Mouse (Mus musculus) layer of hippocampus, adult 9-11 months (tissue): Measurements from ENCODE around the gene Psip1.
"Not testable (repeated sequence)": the region's sequence is repeated elsewhere in the genome, so short reads cannot be mapped to it uniquely, and the experiment has no call there.

ENCODE experiments used
- DNase-seq: peaks from one replicate; pipeline ENCODE4 v3.0.0; 2022

The Psip1 gene

GRCm38 (mm10) chr4:83486117-83486901 is at the start of gene Psip1:
TSS of gene Psip1 (minus strand) at chr4:83486459.
- peak; percentile 88 for DNase-seq

DNA sequence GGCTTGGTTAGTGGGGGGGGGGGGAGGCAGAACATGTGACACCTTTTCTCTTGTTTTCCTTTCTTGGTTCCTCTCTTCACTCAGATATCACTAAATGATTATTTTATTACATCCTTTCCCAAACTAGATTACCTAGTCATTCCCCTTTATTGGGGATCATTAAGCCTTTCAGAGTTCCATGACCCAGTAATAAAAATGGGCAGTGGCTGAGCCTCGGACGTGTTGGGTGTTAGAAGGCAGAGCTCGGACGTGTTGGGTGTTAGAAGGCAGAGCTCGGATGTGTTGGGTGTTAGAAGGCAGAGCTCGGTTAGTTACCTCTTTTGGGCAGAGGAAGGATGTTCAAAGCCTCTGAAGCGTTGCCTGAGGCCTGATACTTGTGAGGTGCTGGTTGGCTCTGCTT is 47.8 kb upstream of the Psip1 start:
- no peak for DNase-seq

DNA sequence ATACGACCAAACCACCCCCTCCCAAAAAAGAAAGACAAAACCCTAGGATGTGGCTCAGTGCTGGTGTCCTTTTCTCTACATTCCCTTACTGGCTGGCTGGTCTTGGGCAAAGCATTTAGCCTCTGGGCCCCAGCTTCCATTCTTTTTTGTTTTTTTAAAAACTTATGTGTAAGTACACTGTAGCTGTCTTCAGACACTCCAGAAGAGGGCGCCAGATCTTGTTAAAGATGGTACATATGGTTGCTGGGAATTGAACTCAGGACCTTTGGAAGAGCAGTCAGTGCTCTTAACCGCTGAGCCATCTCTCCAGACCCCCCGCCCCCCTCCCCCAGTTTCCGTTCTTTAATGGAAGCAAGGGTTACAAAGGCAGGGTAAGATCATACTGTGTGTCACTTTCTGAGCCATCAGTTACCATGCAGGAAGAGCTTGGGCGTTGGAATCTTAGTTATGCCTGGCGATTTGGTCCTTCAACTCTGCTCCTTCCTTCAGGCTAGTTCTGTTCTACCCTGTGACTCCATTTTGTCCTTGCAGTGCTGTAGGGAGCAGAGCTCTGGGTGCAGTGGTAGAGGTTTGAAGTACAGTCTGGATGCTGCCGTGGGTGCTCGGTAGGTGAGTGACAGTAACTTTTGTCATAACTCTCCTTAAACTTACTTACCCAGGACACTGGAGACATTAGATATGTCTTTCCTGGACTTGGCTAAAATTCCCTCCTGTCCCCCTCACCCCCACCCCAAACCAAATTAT is 47.1 kb upstream of the Psip1 start:
- DNase-seq = no peak

DNA sequence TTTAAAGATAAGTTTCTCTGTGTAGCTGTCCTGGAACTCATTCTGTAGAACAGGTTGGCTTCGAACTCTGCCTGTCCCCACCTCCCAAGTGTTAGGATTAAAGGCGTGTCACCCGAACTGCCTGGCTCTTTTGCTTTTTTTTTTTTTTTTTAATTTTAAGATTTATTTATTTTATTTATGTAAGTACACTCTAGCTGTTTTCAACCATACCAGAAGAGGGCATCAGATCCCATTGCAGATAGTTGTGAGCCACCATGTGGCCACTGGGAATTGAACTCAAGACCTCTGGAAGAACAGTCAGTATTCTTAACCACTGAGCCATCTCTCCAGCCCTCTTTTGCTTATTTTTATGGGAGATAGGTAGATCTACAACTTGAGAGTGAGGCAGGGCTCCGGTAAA is 43.8 kb upstream of the Psip1 start:
- DNase-seq = not testable (repeated sequence)

DNA sequence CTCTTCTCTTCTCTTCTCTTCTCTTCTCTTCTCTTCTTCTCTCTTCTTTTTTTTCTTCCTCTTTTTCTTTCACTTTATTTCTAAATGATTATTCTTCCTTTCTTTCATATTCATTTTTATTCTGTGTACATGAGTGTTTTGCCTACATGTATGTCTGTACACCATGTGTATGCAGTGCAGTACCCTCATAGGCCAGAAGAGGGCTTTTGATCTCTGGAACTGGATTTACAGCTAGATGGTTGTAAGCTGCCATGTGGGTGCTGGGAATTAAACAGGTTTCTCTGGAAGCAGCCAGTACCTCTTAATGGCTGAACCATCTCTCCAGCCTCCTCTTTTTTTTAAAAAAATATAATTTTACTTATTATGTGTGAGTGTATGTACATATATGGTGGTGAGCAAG is 41.7 kb upstream of the Psip1 start:
- no peak for DNase-seq

- DNase-seq = no peak
These were observed 40.7 kb upstream of the Psip1 start for GRCm38 (mm10) chr4:83526988-83527334.

- no peak for DNase-seq
These were observed 40.2 kb upstream of the Psip1 start for GRCm38 (mm10) chr4:83526270-83526987.

- no peak for DNase-seq
These were observed 39.4 kb upstream of the Psip1 start for GRCm38 (mm10) chr4:83525690-83526055.

- peak; percentile 94 for DNase-seq
These were observed 38.8 kb upstream of the Psip1 start, which contains the start of gene Ccdc171 for GRCm38 (mm10) chr4:83524843-83525689. TSS of gene Ccdc171 (plus strand) at chr4:83525545.

GRCm38 (mm10) chr4:83524456-83524842 is 38.2 kb upstream of the Psip1 start:
- no peak for DNase-seq

- no peak for DNase-seq
These were observed 35.8 kb upstream of the Psip1 start for GRCm38 (mm10) chr4:83522066-83522465.

GRCm38 (mm10) chr4:83520308-83520707 is 34.0 kb upstream of the Psip1 start:
- DNase-seq = no peak

- no peak for DNase-seq
These were observed 33.5 kb upstream of the Psip1 start for GRCm38 (mm10) chr4:83519807-83520206.

- DNase-seq = no peak
These were observed 32.9 kb upstream of the Psip1 start for GRCm38 (mm10) chr4:83519148-83519547.

- DNase-seq = not testable (repeated sequence)
These were observed 29.9 kb upstream of the Psip1 start for GRCm38 (mm10) chr4:83516144-83516543.

DNA sequence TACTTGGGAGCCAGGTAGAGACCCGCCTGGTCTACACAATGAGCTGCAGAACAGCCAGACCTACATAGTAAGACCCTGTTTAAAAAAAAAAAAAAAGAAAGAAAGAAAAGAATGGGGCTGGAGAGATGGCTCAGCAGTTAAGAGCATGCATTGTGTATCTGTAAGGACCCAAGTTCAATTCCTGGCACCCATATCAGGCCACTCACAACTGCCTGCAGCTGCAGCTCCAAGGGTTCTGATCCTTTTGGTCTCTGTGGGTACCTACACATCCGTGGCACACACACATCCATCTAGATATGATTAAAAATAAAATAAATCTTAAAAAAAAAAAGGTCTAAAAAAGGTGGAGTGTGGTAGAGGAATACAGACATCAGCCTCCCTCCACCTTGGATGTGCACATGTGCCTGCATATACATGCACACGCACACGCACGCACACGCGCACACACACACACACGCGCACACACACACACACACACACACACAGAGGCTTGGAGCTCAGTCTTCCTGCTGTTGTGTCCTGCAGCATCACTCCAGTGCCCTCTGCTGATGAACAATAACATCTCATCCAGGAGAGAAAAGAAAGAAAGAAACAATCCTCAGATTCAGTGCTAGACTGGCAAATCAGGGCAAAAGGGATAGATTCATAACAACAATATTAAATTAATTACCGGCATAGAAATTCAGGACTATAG is 28.9 kb upstream of the Psip1 start:
- DNase-seq = peak; percentile 32

DNA sequence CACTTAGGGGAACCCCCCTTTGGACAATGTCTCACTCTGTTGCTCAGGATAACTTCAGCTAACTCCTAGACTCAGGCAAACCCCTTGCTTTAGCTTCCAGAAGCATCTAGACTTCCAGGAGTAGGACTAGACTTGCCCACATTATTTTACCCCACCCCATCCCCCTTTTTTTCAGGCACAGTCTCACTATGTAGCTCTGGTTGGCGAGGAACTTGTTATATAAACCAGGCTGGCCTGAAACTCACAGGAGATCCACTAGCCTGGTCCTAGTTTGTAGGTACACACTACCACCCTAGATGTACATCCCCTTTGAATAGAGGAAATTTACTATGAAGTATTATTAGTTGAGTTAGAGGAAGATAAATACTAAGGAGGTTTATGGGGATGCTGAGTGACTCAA is 27.9 kb upstream of the Psip1 start:
- DNase-seq = no peak

DNA sequence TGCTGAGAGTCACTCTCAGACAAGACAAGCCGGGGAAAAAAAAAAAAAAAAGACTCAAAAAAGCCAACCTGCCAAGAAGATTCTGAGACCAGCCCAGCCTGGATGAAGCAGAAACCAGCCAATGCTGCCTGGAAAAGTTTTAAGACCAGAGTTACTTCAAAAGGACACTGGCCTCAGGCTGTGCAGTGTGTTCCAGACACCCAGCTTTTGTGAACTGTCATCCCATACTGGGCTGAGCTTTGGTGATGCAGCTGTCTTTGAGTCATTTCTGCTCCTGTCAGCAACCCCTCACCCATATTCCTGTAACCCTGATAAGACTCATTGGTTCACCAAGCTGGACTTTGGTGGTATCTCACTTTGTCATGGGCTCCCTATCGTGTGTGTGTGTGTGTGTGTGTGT is 26.4 kb upstream of the Psip1 start:
- no peak for DNase-seq

GRCm38 (mm10) chr4:83512217-83512616 is 26.0 kb upstream of the Psip1 start:
- DNase-seq = no peak

GRCm38 (mm10) chr4:83511083-83511482 is 24.8 kb upstream of the Psip1 start:
- DNase-seq = no peak

DNA sequence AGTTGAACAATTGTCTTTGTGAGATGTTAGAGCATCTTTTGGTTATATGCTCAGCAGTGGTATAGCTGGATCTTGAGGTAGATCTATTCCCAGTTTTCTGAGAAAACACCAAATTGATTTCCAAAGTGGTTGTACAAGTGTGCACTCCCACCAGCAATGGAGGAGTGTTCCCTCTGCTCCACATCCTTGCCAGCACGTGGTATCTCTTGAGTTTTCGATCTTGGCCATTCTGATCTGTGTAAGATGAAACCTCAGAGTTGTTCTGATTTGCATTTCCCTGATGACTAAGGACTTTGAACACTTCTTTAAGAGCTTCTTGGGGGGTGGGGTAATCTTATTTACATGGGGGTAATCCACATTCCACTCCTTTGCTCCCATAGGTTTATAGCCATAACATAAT is 23.3 kb upstream of the Psip1 start:
- DNase-seq = no peak

DNA sequence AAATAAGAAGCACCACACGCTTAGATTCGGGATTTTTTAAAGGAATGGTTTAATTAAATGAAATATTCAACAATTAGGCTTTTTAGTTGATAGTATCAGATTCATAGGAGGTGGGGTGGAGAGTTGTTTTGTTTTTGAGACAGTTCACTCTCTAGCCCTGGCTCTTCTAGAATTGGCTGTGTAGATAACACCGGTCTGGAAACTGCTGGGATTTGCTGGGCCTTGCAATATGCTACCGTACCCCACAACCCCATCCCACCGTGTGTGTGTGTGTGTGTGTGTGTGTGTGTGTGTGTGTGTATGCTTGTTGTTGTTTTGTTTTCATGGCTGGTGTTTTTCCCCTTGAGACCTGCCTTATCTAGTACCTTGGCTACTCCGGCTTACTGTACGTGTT is 14.8 kb upstream of the Psip1 start:
- no peak for DNase-seq
